Mouse (Mus musculus): ENCODE results near the gene Slc9a5.

Slc9a5 gene

DNA sequence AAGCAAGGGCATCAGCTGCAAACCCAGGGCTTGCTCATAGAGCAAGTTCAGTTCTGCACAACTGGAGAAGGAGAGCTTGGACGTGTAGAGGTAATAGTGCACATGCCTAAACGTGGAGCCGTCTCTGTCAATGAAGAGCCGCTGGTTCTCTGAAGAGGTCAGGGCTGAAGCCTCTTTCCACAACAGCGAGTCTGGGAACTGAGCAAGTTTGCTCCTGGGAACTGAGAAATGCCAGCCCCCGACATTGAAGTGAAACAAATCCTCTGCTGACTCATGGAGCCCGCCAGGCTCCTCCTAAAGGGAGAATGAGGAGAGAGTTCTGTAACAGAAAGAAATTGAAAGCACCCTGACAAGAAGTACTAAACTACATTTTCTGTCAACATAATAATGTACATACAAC lies 59.7 kb downstream of the Slc9a5 start:
- no peak for DNase-seq (ENCODE audit: low spot score)

GRCm38 (mm10) chr8:105409947-105410346 lies 61.3 kb downstream of the Slc9a5 start:
- DNase-seq (ENCODE audit: low spot score) = no peak

- DNase-seq (ENCODE audit: low spot score) = peak; percentile 73
Observed at GRCm38 (mm10) chr8:105413391-105413790, 64.7 kb downstream of the Slc9a5 start, which contains the start of the genes Kctd19 and Lrrc36. Gene Kctd19, minus strand, starts transcription at chr8:105413502. Gene Lrrc36, plus strand, starts transcription at chr8:105413571.

DNA sequence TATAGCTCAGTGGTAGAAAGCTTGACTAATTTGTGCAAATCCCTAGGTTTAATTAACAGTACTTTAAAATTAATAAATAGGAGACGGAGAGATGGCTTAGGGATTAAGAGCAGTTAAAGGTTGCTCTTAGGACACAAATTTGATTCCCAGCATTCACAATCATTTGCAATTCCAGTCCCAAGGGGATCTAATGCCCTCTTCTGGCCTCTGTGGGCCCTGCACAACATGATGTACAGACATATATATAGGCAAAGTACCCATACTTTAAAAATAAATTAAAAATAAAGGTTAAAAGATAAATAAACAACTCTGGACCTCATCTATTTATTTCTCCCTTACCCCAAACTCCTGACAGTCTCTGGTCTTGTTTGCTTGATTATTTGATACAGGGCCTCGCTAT lies 70.3 kb downstream of the Slc9a5 start:
- no peak for DNase-seq (ENCODE audit: low spot score)
